Mouse (Mus musculus) bone marrow macrophage, adult 2 months (primary cell): ENCODE measurements around the gene Hist1h2ad.

ENCODE experiments used
- CTCF ChIP-seq: IDR thresholded peaks from 2 replicates; pipeline ENCODE4 v1.5.1; 2012; ENCODE audit warnings: low read depth, mild to moderate bottlenecking, low read length, moderate library complexity
- POLR2A ChIP-seq: IDR thresholded peaks from 2 replicates; pipeline ENCODE4 v1.6.1; 2012; ENCODE audit warnings: mild to moderate bottlenecking, low read depth, low read length, borderline replicate concordance

DNA sequence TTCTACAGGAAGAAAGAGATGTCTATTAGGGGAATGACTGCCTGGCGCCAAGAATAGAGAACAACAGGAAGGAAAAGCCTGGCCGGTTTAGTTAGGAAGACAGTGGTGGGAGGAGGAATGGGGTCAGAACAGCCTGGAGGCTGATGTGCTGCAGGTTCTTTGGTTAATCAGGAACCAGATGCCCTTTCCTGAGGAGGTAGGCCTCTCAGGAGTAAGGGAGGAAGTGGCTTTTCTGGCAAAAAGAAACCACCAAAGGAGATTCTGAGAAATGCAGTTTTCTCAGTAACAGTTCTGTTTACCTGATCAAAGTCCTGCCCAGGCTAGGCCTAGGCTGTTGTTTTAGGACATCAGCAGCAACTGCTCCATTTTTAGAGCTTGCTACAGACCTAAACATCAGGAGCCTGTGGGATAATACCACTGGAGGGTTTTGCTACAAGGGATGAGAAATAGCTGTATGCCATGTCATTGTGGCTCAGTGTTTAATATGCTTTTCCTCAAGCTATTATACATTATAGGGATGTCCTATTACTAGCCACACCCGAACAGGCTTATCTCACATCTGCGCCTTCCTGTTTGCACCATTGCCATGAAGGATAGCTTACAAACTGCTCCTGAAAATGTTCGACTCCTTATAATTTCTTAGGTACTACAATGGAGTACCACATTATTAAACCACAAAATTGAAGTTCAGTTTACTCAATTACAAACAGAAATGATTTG, 19.0 kb downstream of the Hist1h2ad start:
- TF ChIP-seq POLR2A (no peak), CTCF (no peak)
